Mouse (Mus musculus) liver, embryonic 13.5 days (tissue): Measurements from ENCODE around the gene Pdxdc1. TPM values are rescaled to one million over a fixed set of nuclear protein-coding genes. Genes with fewer than 3 reads are reported as not detected.

Experiments used
- ATAC-seq: fragments of 200-750 bp; cut with Nextera tagmentation; 2 replicates; pipeline ENCODE4 v1.8.0; 2017; ENCODE audit warnings: low read depth, mild to moderate bottlenecking, moderate number of reproducible peaks, moderate library complexity
- DNase-seq: peaks from one replicate; pipeline ENCODE4 v3.0.0; 2022
- H3K27ac ChIP-seq: fragments of 300-500 bp; sonication (generic); 2 replicates; pipeline ENCODE4 v1.5.1; 2015; ENCODE audit warnings: moderate library complexity, mild to moderate bottlenecking, inconsistent platforms
- H3K27me3 ChIP-seq: fragments of 300-500 bp; sonication (generic); 2 replicates; pipeline ENCODE4 v1.6.1; 2015; ENCODE audit warnings: mild to moderate bottlenecking, inconsistent platforms
- H3K36me3 ChIP-seq: fragments of 300-500 bp; sonication (generic); 2 replicates; pipeline ENCODE4 v1.6.1; 2015; ENCODE audit warnings: mild to moderate bottlenecking, inconsistent platforms
- H3K4me1 ChIP-seq: fragments of 300-500 bp; sonication (generic); replicated peaks from 2 replicates; pipeline ENCODE4 v1.6.1; 2015; ENCODE audit warnings: inconsistent platforms
- H3K4me2 ChIP-seq: fragments of 300-500 bp; sonication (generic); 2 replicates; pipeline ENCODE4 v1.6.1; 2015; ENCODE audit warnings: inconsistent platforms, mild to moderate bottlenecking, moderate library complexity
- H3K4me3 ChIP-seq: fragments of 300-500 bp; sonication (generic); replicated peaks from 2 replicates; pipeline ENCODE4 v1.5.1; 2015; ENCODE audit warnings: mild to moderate bottlenecking, inconsistent platforms
- H3K9ac ChIP-seq: fragments of 300-500 bp; sonication (generic); 2 replicates; pipeline ENCODE4 v1.6.1; 2015; ENCODE audit warnings: mild to moderate bottlenecking, inconsistent platforms
- H3K9me3 ChIP-seq: fragments of 300-500 bp; sonication (generic); replicated peaks from 2 replicates; pipeline ENCODE4 v1.6.1; 2016; ENCODE audit warnings: inconsistent platforms
- WGBS: fragments of 180-500 bp; shearing (Covaris S2); methylation state at CpG from one replicate; pipeline ENCODE4 v1.1.7; 2015; ENCODE audit not compliant: insufficient replicate concordance; 5-methylcytosine and 5-hydroxymethylcytosine counted together
- polyA plus RNA-seq: library from polyadenylated mRNA; unstranded; fragments of >200 nt; fragmentation: Nextera tagmentation; extraction: Ambion mirVana; gene quantifications from 2 replicates; pipeline ENCODE4 v1.2.1, GENCODE M21; 2015

Pdxdc1 gene
- polyA plus RNA-seq, 1 experiment from 2014 or later, result 24.2 TPM

DNA sequence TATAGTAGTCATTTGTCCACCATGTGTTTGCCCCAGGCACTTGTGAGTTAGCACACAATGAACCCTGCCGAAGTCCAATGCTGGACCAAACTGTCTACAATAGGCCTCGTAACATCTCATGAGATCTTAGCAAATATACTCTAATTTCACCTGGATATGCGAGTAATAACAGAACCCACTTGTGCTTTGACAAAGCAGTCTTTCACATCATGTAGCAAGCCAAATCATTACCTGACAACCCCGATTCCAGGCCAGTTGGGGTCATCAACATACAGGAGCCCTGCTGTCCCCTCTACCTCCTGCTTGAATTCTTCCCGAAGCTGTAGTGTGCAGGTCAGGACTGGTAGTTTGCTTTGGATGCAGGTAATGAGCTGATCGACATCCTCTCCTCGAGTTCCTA, 62.9 kb downstream of the Pdxdc1 start:
- no peak overlapping the region for H3K4me2 ChIP-seq
- no peaks in the 10 kb centered on the region for H3K4me1 ChIP-seq
- H3K9ac ChIP-seq, result no peak overlapping the region
- H3K27ac ChIP-seq, result no peak overlapping the region
- H3K9me3 ChIP-seq, result no peaks in the 10 kb centered on the region
- no peaks in the 10 kb centered on the region for H3K27me3 ChIP-seq
- peaks cover 79% of the 10 kb centered on the region for H3K36me3 ChIP-seq
- no peak for ATAC-seq
- 76% methylated on average over 7 of the region's 7 CpGs for WGBS
- DNase-seq, result no peak
- no peak overlapping the region for H3K4me3 ChIP-seq

- Histone ChIP-seq H3K4me2 (no peak overlapping the region), H3K27ac (no peak overlapping the region), H3K36me3 (peaks cover 91% of the 10 kb centered on the region), H3K4me1 (no peaks in the 10 kb centered on the region), H3K9ac (no peak overlapping the region), H3K4me3 (no peak overlapping the region), H3K9me3 (no peaks in the 10 kb centered on the region), H3K27me3 (no peaks in the 10 kb centered on the region)
- no peak for DNase-seq
- WGBS, result 83% methylated on average over 5 of the region's 5 CpGs
- ATAC-seq, result no peak
Observed at GRCm38 (mm10) chr16:13834382-13834781, 68.5 kb downstream of the Pdxdc1 start.

DNA sequence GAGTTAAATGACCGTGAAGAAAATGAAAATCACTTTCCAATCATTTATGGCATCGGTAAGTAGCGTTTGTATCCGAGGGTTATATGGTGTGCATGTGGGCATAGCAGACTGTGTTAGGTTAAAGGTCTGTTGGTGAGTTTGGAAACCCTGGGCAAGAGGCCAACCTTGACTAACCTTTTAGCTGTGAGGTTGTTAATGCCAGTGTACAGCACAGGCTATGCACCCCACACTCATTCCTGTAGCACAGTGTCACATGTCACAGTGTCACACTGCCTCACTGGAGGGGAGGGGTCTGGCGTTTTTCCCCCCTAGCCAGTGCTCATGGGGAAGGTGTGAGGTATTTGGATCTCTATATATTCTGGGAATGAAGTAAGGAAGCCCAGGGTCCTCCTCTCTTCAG, 71.3 kb downstream of the Pdxdc1 start:
- no peaks in the 10 kb centered on the region for H3K4me1 ChIP-seq
- no peak overlapping the region for H3K4me3 ChIP-seq
- H3K36me3 ChIP-seq, result peaks cover 76% of the 10 kb centered on the region
- H3K27me3 ChIP-seq, result no peaks in the 10 kb centered on the region
- WGBS, result 80% methylated on average over 5 of the region's 5 CpGs
- H3K9me3 ChIP-seq, result no peaks in the 10 kb centered on the region
- ATAC-seq (peak; percentile 33; the same call in 1 of the 2 replicates), DNase-seq (no peak)
- H3K4me2 ChIP-seq, result no peak overlapping the region
- no peak overlapping the region for H3K27ac ChIP-seq
- H3K9ac ChIP-seq, result no peak overlapping the region

DNA sequence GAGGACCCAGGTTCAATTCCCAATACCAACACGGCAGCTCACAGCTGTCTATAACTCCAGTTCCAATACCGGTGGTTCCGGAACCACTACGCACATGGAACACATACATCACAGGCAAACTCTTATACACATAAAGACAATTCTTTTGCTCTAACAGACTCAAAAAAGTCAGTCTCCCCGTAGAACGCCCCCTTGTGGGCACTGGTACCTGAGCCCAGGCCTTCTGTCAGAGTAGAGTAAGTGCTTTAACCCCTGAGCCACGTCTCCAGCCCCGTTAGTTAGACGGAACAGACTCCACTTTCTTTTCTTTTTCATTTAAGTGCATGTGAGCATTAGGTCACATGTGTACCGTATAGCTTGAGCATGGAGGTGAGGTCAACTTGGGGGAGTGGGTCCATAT, 72.5 kb downstream of the Pdxdc1 start:
- ATAC-seq (no peak), DNase-seq (no peak)
- Histone ChIP-seq H3K4me2 (no peak overlapping the region), H3K9ac (no peak overlapping the region), H3K4me1 (no peaks in the 10 kb centered on the region), H3K36me3 (peaks cover 64% of the 10 kb centered on the region), H3K4me3 (no peak overlapping the region), H3K9me3 (no peaks in the 10 kb centered on the region), H3K27me3 (no peaks in the 10 kb centered on the region), H3K27ac (no peak overlapping the region)
- WGBS, result 82% methylated on average over 10 of the region's 10 CpGs

- H3K9me3 ChIP-seq, result no peaks in the 10 kb centered on the region
- no peak overlapping the region for H3K4me2 ChIP-seq
- peaks cover 27% of the 10 kb centered on the region for H3K36me3 ChIP-seq
- no peak for DNase-seq
- H3K9ac ChIP-seq, result no peak overlapping the region
- peaks cover 15% of the 10 kb centered on the region for H3K4me1 ChIP-seq
- ATAC-seq, result no peak
- 82% methylated on average over 4 of the region's 4 CpGs for WGBS
- H3K4me3 ChIP-seq, result no peak overlapping the region
- no peak overlapping the region for H3K27ac ChIP-seq
- H3K27me3 ChIP-seq, result no peaks in the 10 kb centered on the region
Observed at GRCm38 (mm10) chr16:13826511-13826910, 76.4 kb downstream of the Pdxdc1 start.

GRCm38 (mm10) chr16:13825781-13826490, 77.0 kb downstream of the Pdxdc1 start:
- Histone ChIP-seq H3K9ac (no peak overlapping the region), H3K9me3 (no peaks in the 10 kb centered on the region), H3K4me1 (peaks cover 17% of the 10 kb centered on the region), H3K4me3 (no peak overlapping the region), H3K27ac (no peak overlapping the region), H3K27me3 (no peaks in the 10 kb centered on the region), H3K36me3 (peaks cover 22% of the 10 kb centered on the region), H3K4me2 (no peak overlapping the region)
- 73% methylated on average over 7 of the region's 7 CpGs for WGBS
- ATAC-seq, result no peak
- DNase-seq, result no peak

DNA sequence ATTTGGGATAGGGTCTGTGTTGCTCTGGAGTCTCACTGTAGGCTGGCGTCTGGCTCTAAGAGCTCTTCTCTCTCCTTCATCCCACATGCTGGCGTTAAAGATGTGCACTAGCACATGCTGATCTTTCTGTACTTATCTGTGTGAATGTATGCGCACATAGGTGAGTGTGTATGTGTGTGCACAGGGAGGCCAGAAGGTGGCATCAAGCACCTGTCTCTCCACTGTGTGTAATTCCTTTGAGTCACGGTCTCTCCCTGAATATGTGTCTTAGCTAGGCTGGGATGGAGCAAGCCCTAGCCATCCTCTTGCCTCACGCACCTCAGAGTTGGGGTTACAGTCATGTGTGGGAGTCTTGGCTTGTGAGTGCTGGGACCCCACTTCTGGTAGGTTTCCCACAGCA, 82.2 kb downstream of the Pdxdc1 start:
- Histone ChIP-seq H3K9ac (no peak overlapping the region), H3K27ac (no peak overlapping the region), H3K4me2 (no peak overlapping the region), H3K36me3 (no peaks in the 10 kb centered on the region), H3K4me1 (peaks cover 40% of the 10 kb centered on the region), H3K27me3 (no peaks in the 10 kb centered on the region), H3K9me3 (no peaks in the 10 kb centered on the region), H3K4me3 (no peak overlapping the region)
- ATAC-seq (no peak), DNase-seq (no peak)
- 82% methylated on average over 5 of the region's 5 CpGs for WGBS

DNA sequence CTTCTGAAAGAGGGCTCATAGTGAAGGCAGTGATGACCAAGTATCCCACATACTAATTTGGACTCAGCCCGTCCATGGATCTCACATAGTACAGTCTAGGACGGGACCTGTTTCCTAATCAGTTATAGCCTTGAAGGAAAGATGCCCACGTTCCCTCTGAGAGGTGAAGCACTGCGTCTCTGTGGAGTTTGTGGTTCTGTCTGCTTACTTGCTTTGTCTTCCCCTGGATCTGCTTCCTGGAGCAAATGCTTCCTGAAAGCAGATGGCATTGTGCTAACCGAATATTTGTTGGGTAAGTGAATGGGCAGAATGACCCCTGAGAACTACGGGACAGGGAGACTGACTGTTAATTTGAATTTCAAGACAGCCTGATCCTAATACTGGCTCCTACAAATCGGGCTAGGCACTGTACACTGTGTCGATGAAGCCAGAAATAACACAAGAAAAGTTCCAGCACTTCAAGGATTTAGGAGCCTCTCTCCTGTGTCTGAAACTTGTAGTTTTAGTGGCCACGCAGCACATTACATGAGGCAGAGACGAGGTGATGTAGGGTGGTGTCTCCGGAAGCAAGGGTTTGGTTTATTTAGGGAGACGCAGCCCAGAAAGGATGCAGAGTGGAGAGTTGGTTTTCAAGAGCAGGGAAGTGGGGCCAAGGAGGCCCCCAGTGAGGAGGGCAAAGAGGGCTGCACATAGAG, 83.0 kb downstream of the Pdxdc1 start:
- DNase-seq (no peak), ATAC-seq (no peak)
- Histone ChIP-seq H3K4me2 (peak overlapping the region; percentile 96), H3K9ac (peak overlapping the region; percentile 80), H3K36me3 (peaks cover 4% of the 10 kb centered on the region; the same call in 1 of the 2 replicates), H3K27ac (peak overlapping the region; percentile 65; the same call in 1 of the 2 replicates), H3K4me3 (peak overlapping the region; percentile 75), H3K4me1 (peaks cover 40% of the 10 kb centered on the region), H3K27me3 (no peaks in the 10 kb centered on the region), H3K9me3 (no peaks in the 10 kb centered on the region)
- 24% methylated on average over 12 of the region's 12 CpGs for WGBS

- Histone ChIP-seq H3K9ac (peak overlapping the region; percentile 80), H3K4me1 (peaks cover 40% of the 10 kb centered on the region), H3K4me3 (peak overlapping the region; percentile 75), H3K36me3 (peaks cover 9% of the 10 kb centered on the region), H3K27me3 (no peaks in the 10 kb centered on the region), H3K9me3 (no peaks in the 10 kb centered on the region), H3K4me2 (peak overlapping the region; percentile 96), H3K27ac (peak overlapping the region; percentile 65)
- peak; percentile 69 for ATAC-seq
- WGBS, result under 1% methylated on average over 36 of the region's 36 CpGs
- DNase-seq, result no peak
Observed at GRCm38 (mm10) chr16:13819394-13819743, 83.6 kb downstream of the Pdxdc1 start.

DNA sequence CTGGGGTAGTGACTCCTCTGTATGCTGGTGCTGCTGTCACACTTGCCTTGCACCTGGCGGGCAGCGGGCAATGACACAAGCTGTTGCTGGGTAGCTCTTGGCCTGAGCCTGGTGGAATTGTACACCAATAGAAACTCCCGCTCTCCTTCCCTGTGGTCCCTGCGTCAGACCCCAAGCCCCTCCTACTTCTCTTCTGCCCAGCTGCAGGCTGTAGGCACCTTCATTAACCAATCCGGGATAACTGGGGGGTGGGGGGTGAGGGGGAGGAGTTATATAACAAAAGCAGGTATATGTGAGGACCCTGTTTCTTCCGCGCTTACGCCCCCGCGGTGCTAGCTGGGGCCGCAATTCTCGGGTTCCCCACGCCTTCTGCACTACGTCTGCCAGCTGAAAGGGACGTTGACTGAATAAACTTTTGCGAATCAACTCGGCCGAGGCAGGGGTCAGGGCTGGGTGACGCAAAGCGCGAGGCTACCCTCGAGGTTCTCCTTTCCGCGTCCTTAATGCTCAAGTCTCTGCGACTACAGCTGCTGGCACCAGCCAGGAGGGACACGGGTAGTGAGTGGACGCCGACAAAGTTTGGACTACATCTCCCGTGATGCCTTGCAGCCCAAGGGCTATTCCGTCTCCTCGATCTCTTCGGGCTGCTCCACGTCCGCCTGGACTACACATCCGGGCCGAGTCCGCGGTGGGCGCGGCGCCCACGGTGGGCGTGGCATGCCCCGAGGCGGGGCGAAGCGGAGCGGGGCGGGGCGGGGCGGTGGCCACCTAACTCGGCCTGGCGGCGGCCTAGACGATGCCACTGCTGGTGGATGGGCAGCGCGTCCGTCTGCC, 84.2 kb downstream of the Pdxdc1 start, which contains the start of gene Ntan1:
TSS of gene Ntan1 (plus strand) at position 286 of the 834 bp plus-strand sequence.
- WGBS, result under 1% methylated on average over 58 of the region's 58 CpGs

GRCm38 (mm10) chr16:13813200-13813599, 89.7 kb downstream of the Pdxdc1 start:
- DNase-seq (no peak), ATAC-seq (no peak)
- Histone ChIP-seq H3K4me1 (peaks cover 3% of the 10 kb centered on the region), H3K4me2 (no peak overlapping the region), H3K27ac (no peak overlapping the region), H3K9ac (no peak overlapping the region), H3K36me3 (peaks cover 69% of the 10 kb centered on the region), H3K9me3 (no peaks in the 10 kb centered on the region), H3K27me3 (no peaks in the 10 kb centered on the region), H3K4me3 (no peak overlapping the region)
- WGBS, result 75% methylated on average over 3 of the region's 3 CpGs

More for the DNA sequence above, 84.2 kb downstream of the Pdxdc1 start, which contains the start of gene Ntan1:
- H3K9ac ChIP-seq, result peak within 1 kb of the TSS; percentile 80
- H3K27ac ChIP-seq, result peak within 1 kb of the TSS; percentile 76
- peak within 1 kb of the TSS; percentile 96 for H3K4me2 ChIP-seq
- no peaks in the 10 kb centered on the region for H3K27me3 ChIP-seq
- peaks cover 13% of the 10 kb centered on the region for H3K36me3 ChIP-seq
- H3K4me3 ChIP-seq, result peak within 1 kb of the TSS; percentile 75
- no peaks in the 10 kb centered on the region for H3K9me3 ChIP-seq
- H3K4me1 ChIP-seq, result peaks cover 40% of the 10 kb centered on the region
- DNase-seq, result peak; percentile 95
- ATAC-seq, result peak; percentile 95
